Mouse (Mus musculus): ENCODE data around the gene Nemp2. TPM values are rescaled to one million over a fixed set of nuclear protein-coding genes. Genes with fewer than 3 reads are reported as not detected.
"Not testable (repeated sequence)": the region's sequence is repeated elsewhere in the genome, so short reads cannot be mapped to it uniquely, and the experiment has no call there.

Gene Nemp2
- polyA plus RNA-seq, 1 experiment from 2014 or later = 6.6 TPM

DNA sequence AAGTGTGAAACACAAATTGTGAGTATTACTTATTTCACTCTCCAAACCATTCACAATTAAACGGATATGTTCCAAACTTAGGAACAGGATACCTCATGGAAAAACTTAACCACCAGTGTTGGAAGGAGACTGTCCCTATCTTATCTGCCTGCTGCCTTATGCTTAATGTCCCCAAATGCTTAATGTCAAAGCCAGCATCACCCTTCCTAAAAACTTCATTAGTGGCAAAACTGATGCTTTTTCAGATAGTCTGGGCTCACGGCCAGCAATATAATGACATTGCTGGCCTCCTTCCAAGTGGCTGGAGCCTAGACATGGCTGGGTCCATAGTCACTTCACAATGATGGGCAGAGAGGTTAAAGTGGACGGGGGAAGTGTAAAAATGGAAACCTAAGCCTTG is 46.1 kb downstream of the Nemp2 start:
- no peak for ATAC-seq
- H3K27me3 ChIP-seq = no peaks in the 10 kb centered on the region
- DNase-seq (ENCODE audit: low read depth, low spot score) = no peak
- in situ Hi-C loops (cut with MboI; ENCODE audit: low pct_unique_long_range_greater_than_20kb) = no loop called here
- CTCF ChIA-PET = no interaction called here
- POLR2A ChIA-PET = interaction anchor here (0.6 kb wide), 1 partner anchor 11 kb away, joined by 3 read pairs; no protein-coding TSS in a partner anchor
- no peak for TF ChIP-seq CTCF (IDR thresholded peaks at IDR 0.05)

GRCm38 (mm10) chr1:52683550-52683949 is 53.0 kb downstream of the Nemp2 start:
- no peak for DNase-seq (ENCODE audit: low read depth, low spot score)
- no peak for ATAC-seq
- in situ Hi-C loops (cut with MboI; ENCODE audit: low pct_unique_long_range_greater_than_20kb) = no loop called here
- ChIA-PET POLR2A (no interaction called here), CTCF (interaction anchor here (1.3 to 1.8 kb wide), 2 partner anchors 8 to 18 kb away, joined by 3 read pairs; no protein-coding TSS in a partner anchor)
- no peaks in the 10 kb centered on the region for H3K27me3 ChIP-seq
- no peak for TF ChIP-seq CTCF (IDR thresholded peaks at IDR 0.05)

GRCm38 (mm10) chr1:52687636-52688035 is 57.1 kb downstream of the Nemp2 start:
- CTCF ChIA-PET = interaction anchor here (1.8 kb wide), 1 partner anchor 15 kb away, joined by 4 read pairs; no protein-coding TSS in a partner anchor
- no peak for ATAC-seq
- POLR2A ChIA-PET = interaction anchor here (0.7 kb wide), 1 partner anchor 11 kb away, joined by 3 read pairs; no protein-coding TSS in a partner anchor
- no peak for DNase-seq (ENCODE audit: low read depth, low spot score)
- TF ChIP-seq CTCF (IDR thresholded peaks at IDR 0.05) = no peak
- no peaks in the 10 kb centered on the region for H3K27me3 ChIP-seq
- in situ Hi-C loops (cut with MboI; ENCODE audit: low pct_unique_long_range_greater_than_20kb) = no loop called here

- in situ Hi-C loops (cut with MboI; ENCODE audit: low pct_unique_long_range_greater_than_20kb); POLR2A ChIA-PET; CTCF ChIA-PET; DNase-seq (ENCODE audit: low read depth, low spot score); H3K27me3 ChIP-seq; ATAC-seq: not testable (repeated sequence)
Measured at GRCm38 (mm10) chr1:52694456-52694855, 64.0 kb downstream of the Nemp2 start.

Other genes starting within 250 kb of the Nemp2 start
- gene Nab1, start 130.0 kb upstream of the Nemp2 start, polyA plus RNA-seq (2021) = 48.0 TPM
- 20.9 TPM for gene Mfsd6, start 96.8 kb downstream of the Nemp2 start, polyA plus RNA-seq (2021)
- gene Inpp1, start 187.0 kb downstream of the Nemp2 start, polyA plus RNA-seq (2021) = 24.3 TPM
- 40.1 TPM for gene Hibch, start 214.2 kb downstream of the Nemp2 start, polyA plus RNA-seq (2021)

All from Patski (cell line).